Mouse (Mus musculus) heart, embryonic 12.5 days (tissue): ENCODE results near the gene Fetub. TPM values are rescaled to one million over a fixed set of nuclear protein-coding genes. Genes with fewer than 3 reads are reported as not detected.

Source experiments
- ATAC-seq: fragments of 200-750 bp; cut with Nextera tagmentation; 2 replicates; pipeline ENCODE4 v1.8.0; 2017; ENCODE audit warnings: moderate TSS enrichment, moderate library complexity; ENCODE audit not compliant: insufficient number of reproducible peaks, low FRiP score
- H3K27ac ChIP-seq: fragments of 300-500 bp; sonication (generic); 2 replicates; pipeline ENCODE4 v1.5.1; 2016; ENCODE audit warnings: mild to moderate bottlenecking, moderate library complexity; ENCODE audit not compliant: poor library complexity, severe bottlenecking
- H3K27me3 ChIP-seq: fragments of 300-500 bp; sonication (generic); replicated peaks from 2 replicates; pipeline ENCODE4 v1.6.1; 2016; ENCODE audit warnings: mild to moderate bottlenecking, moderate library complexity
- H3K36me3 ChIP-seq: fragments of 300-500 bp; sonication (generic); 2 replicates; pipeline ENCODE4 v1.6.1; 2016; ENCODE audit warnings: mild to moderate bottlenecking, moderate library complexity
- H3K4me1 ChIP-seq: fragments of 300-500 bp; sonication (generic); replicated peaks from 2 replicates; pipeline ENCODE4 v1.6.1; 2016; ENCODE audit warnings: mild to moderate bottlenecking
- H3K4me2 ChIP-seq: fragments of 300-500 bp; sonication (generic); 2 replicates; pipeline ENCODE4 v1.6.1; 2016; ENCODE audit warnings: mild to moderate bottlenecking, moderate library complexity
- H3K4me3 ChIP-seq: fragments of 300-500 bp; sonication (generic); 2 replicates; pipeline ENCODE4 v1.5.1; 2016; ENCODE audit warnings: mild to moderate bottlenecking
- H3K9ac ChIP-seq: fragments of 300-500 bp; sonication (generic); 2 replicates; pipeline ENCODE4 v1.6.1; 2016; ENCODE audit warnings: mild to moderate bottlenecking, moderate library complexity
- H3K9me3 ChIP-seq: fragments of 300-500 bp; sonication (generic); replicated peaks from 2 replicates; pipeline ENCODE4 v1.6.1; 2016; ENCODE audit warnings: mild to moderate bottlenecking, moderate library complexity
- WGBS: fragments of 180-500 bp; shearing (Covaris S2); methylation state at CpG from one replicate; pipeline ENCODE4 v1.1.7; 2016; 5-methylcytosine and 5-hydroxymethylcytosine counted together
- polyA plus RNA-seq: library from polyadenylated mRNA; unstranded; fragments of >200 nt; fragmentation: Nextera tagmentation; extraction: Ambion mirVana; gene quantifications from 2 replicates; pipeline ENCODE4 v1.2.1, GENCODE M21; 2016

Fetub gene
- polyA plus RNA-seq: not detected in 2 replicates

DNA sequence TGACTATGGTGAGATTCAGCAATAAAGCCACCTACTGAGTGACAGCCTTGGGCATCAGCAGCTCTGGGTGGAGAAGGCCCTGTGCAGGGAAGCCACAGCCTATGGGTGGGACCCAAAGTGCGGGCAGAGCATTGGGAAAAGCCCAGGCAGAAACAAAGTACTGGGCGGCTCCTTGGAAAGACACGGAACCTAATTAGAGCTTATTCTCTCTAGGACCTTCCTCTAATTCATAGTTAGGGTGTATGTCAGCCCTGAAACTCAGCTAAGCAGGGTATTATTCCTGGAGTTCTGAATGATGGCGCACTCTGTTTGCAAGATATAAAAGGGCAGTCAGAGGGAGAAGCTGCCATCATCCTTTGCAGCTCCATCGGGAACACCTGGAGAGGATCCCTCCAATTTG is at the start of gene Fetub:
TSS of gene Fetub (plus strand) at position 301 of the 400 bp plus-strand sequence.
- ATAC-seq: no peak
- 80% methylated on average over 5 of the region's 5 CpGs for whole genome bisulfite sequencing
- Histone ChIP-seq H3K9ac (no peak within 1 kb of the TSS), H3K4me1 (no peaks in the 10 kb centered on the region), H3K4me3 (no peak within 1 kb of the TSS), H3K4me2 (no peak within 1 kb of the TSS), H3K9me3 (0 out of 2 replicates have a peak, but pooled peaks cover 3% of the 10 kb centered on the region), H3K36me3 (no peaks in the 10 kb centered on the region), H3K27ac (no peak within 1 kb of the TSS), H3K27me3 (no peaks in the 10 kb centered on the region)

DNA sequence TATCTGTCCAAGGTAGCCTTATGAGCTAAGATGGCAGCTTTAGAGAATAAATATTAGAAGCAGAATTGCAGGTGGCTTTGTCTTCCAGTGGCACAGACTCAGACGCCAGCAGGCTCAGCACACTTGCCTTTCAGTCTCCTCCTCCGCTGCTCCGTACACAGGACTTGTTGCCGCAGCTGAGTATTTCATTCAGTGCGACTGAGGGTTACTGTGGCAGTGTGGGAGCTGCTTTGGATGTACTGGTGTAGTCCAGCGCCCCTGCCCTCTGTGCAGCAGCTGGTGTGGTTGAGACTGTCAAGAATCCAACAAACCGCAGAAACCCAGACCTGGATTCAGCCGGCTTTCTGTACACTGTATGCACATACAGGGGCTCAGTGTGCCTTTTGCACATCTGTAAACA is 45.7 kb upstream of the Fetub start:
- H3K4me3 ChIP-seq: no peak overlapping the region
- no peak for ATAC-seq
- H3K36me3 ChIP-seq: peaks cover 56% of the 10 kb centered on the region
- no peak overlapping the region for H3K4me2 ChIP-seq
- H3K4me1 ChIP-seq: no peaks in the 10 kb centered on the region
- H3K27me3 ChIP-seq: no peaks in the 10 kb centered on the region
- H3K9me3 ChIP-seq: no peaks in the 10 kb centered on the region
- H3K27ac ChIP-seq: no peak overlapping the region
- 93% methylated on average over 8 of the region's 8 CpGs for WGBS
- H3K9ac ChIP-seq: no peak overlapping the region

GRCm38 (mm10) chr16:22873369-22873768 is 44.8 kb upstream of the Fetub start:
- WGBS: 56% methylated on average over 4 of the region's 4 CpGs
- Histone ChIP-seq H3K4me1 (no peaks in the 10 kb centered on the region), H3K4me2 (no peak overlapping the region), H3K27me3 (no peaks in the 10 kb centered on the region), H3K36me3 (peaks cover 47% of the 10 kb centered on the region), H3K9ac (no peak overlapping the region), H3K4me3 (no peak overlapping the region), H3K27ac (no peak overlapping the region), H3K9me3 (no peaks in the 10 kb centered on the region)
- no peak for ATAC-seq

GRCm38 (mm10) chr16:22876218-22877043 is 41.7 kb upstream of the Fetub start:
- Histone ChIP-seq H3K4me2 (no peak overlapping the region), H3K9ac (no peak overlapping the region), H3K9me3 (no peaks in the 10 kb centered on the region), H3K4me3 (no peak overlapping the region), H3K4me1 (peaks cover 5% of the 10 kb centered on the region; the same call in 1 of the 2 replicates), H3K36me3 (peaks cover 17% of the 10 kb centered on the region), H3K27me3 (no peaks in the 10 kb centered on the region), H3K27ac (no peak overlapping the region)
- no peak for ATAC-seq
- 46% methylated on average over 9 of the region's 9 CpGs for WGBS

DNA sequence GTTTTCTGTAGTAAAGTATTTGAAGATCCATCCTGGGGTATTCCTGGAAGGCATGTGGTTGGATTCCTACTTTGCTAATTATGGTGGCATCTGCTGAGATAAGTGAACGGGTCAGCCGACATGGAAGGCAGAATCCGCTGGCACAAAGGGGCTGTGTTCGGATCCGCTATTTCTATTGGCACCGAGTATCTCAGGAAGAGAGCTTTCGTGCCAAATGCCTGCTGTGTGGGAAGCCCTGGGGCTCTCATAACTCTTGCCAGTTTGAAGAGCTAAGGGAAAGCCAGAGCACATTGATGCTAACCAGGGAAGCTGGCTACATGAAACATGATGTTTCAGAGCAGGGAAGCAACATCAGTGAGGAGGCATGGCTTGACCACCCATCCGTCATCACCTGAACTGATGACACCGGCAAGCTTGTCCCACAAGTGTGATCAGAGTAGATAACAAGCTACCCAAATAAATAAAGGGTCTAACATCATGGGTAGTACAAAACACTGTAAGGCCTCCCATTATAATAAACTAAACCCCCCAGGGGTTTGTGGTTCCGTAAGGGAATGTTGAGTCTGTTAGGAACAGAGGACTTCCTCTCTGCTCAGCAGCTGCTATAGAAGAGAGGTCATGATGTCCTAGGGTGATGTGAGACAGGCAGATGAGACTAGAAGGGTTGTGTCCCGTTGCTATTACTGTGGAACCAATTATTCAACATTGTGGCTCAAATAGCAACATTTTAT is 40.3 kb upstream of the Fetub start:
- ATAC-seq: no peak
- peaks cover 6% of the 10 kb centered on the region; the same call in 1 of the 2 replicates for H3K4me1 ChIP-seq
- WGBS: 70% methylated on average over 11 of the region's 11 CpGs
- H3K36me3 ChIP-seq: peaks cover 4% of the 10 kb centered on the region
- H3K9ac ChIP-seq: no peak overlapping the region
- H3K9me3 ChIP-seq: no peaks in the 10 kb centered on the region
- H3K4me2 ChIP-seq: no peak overlapping the region
- no peaks in the 10 kb centered on the region for H3K27me3 ChIP-seq
- H3K27ac ChIP-seq: no peak overlapping the region
- no peak overlapping the region for H3K4me3 ChIP-seq

GRCm38 (mm10) chr16:22878716-22879115 is 39.4 kb upstream of the Fetub start:
- Histone ChIP-seq H3K27ac (no peak overlapping the region), H3K4me1 (peaks cover 6% of the 10 kb centered on the region; the same call in 1 of the 2 replicates), H3K4me2 (no peak overlapping the region), H3K36me3 (no peaks in the 10 kb centered on the region), H3K9ac (no peak overlapping the region), H3K27me3 (no peaks in the 10 kb centered on the region), H3K9me3 (no peaks in the 10 kb centered on the region), H3K4me3 (no peak overlapping the region)
- 74% methylated on average over 7 of the region's 7 CpGs for WGBS
- no peak for ATAC-seq

GRCm38 (mm10) chr16:22879945-22880595 is 38.1 kb upstream of the Fetub start:
- ATAC-seq: no peak

GRCm38 (mm10) chr16:22880900-22881299 is 37.2 kb upstream of the Fetub start:
- Histone ChIP-seq H3K4me1 (peaks cover 6% of the 10 kb centered on the region; the same call in 1 of the 2 replicates), H3K4me3 (no peak overlapping the region), H3K27me3 (no peaks in the 10 kb centered on the region), H3K9ac (no peak overlapping the region), H3K36me3 (no peaks in the 10 kb centered on the region), H3K27ac (no peak overlapping the region), H3K4me2 (no peak overlapping the region), H3K9me3 (no peaks in the 10 kb centered on the region)
- WGBS: 33% methylated on average over 6 of the region's 6 CpGs
- no peak for ATAC-seq

More at GRCm38 (mm10) chr16:22879945-22880595, 38.1 kb upstream of the Fetub start:
- no peak overlapping the region for H3K4me3 ChIP-seq
- H3K27me3 ChIP-seq: no peaks in the 10 kb centered on the region
- H3K4me2 ChIP-seq: no peak overlapping the region
- no peaks in the 10 kb centered on the region for H3K9me3 ChIP-seq
- H3K4me1 ChIP-seq: peaks cover 6% of the 10 kb centered on the region; the same call in 1 of the 2 replicates
- WGBS: 56% methylated on average over 7 of the region's 7 CpGs
- no peak overlapping the region for H3K9ac ChIP-seq
- no peak overlapping the region; the same call in 1 of the 2 replicates for H3K27ac ChIP-seq
- no peaks in the 10 kb centered on the region for H3K36me3 ChIP-seq

- peaks cover 6% of the 10 kb centered on the region; the same call in 1 of the 2 replicates for H3K4me1 ChIP-seq
- no peak overlapping the region for H3K9ac ChIP-seq
- no peak overlapping the region for H3K4me3 ChIP-seq
- 43% methylated on average over 4 of the region's 4 CpGs for WGBS
- H3K27ac ChIP-seq: no peak overlapping the region
- no peaks in the 10 kb centered on the region for H3K36me3 ChIP-seq
- no peak for ATAC-seq
- H3K27me3 ChIP-seq: no peaks in the 10 kb centered on the region
- no peaks in the 10 kb centered on the region for H3K9me3 ChIP-seq
- H3K4me2 ChIP-seq: no peak overlapping the region
Observed at GRCm38 (mm10) chr16:22881487-22881886, 36.6 kb upstream of the Fetub start.

DNA sequence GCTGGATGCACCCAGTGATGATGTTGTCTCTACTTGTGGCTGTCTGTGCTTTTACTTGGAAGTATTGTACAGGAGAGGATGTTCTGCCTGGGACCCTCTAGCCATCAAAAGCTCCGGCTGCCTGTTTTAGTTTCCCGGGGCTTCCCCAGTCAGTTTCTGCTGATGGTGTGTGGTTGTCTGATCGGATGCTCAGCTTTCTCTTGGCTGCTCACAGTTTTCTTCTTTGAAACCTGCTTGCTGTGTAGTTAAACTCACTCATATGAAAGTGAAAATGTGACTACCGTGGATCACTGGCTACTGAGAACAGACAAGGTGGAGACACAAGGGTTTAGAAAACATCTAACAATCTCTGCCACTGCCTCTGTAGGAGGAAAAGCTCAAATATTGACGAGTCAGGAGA is 34.7 kb upstream of the Fetub start:
- WGBS: 70% methylated on average over 5 of the region's 5 CpGs
- peaks cover 6% of the 10 kb centered on the region; the same call in 1 of the 2 replicates for H3K4me1 ChIP-seq
- no peak for ATAC-seq
- H3K9ac ChIP-seq: no peak overlapping the region
- H3K36me3 ChIP-seq: no peaks in the 10 kb centered on the region
- H3K4me2 ChIP-seq: no peak overlapping the region
- no peak overlapping the region for H3K4me3 ChIP-seq
- H3K27ac ChIP-seq: no peak overlapping the region
- H3K27me3 ChIP-seq: 0 out of 2 replicates have a peak, but pooled peaks cover 3% of the 10 kb centered on the region
- no peaks in the 10 kb centered on the region for H3K9me3 ChIP-seq

- Histone ChIP-seq H3K4me2 (no peak overlapping the region), H3K9ac (no peak overlapping the region), H3K27ac (no peak overlapping the region), H3K9me3 (no peaks in the 10 kb centered on the region), H3K4me3 (no peak overlapping the region), H3K27me3 (peaks cover 3% of the 10 kb centered on the region; the same call in 1 of the 2 replicates), H3K36me3 (no peaks in the 10 kb centered on the region), H3K4me1 (peaks cover 6% of the 10 kb centered on the region; the same call in 1 of the 2 replicates)
- no peak for ATAC-seq
- WGBS: 32% methylated on average over 4 of the region's 4 CpGs
Observed at GRCm38 (mm10) chr16:22885356-22885755, 32.8 kb upstream of the Fetub start.
